Mouse (Mus musculus) stomach, postnatal 0 days (tissue): ENCODE data around the gene Fam170b.

Experiments
- CTCF ChIP-seq: IDR thresholded peaks from 2 replicates; pipeline ENCODE4 v1.5.1; 2016; ENCODE audit warnings: antibody characterized with exemption, low read depth, mild to moderate bottlenecking, moderate library complexity
- EP300 ChIP-seq: optimal IDR thresholded peaks from 2 replicates; pipeline ENCODE3; 2016; ENCODE audit warnings: antibody characterized with exemption

GRCm38 (mm10) chr14:32854059-32854458 lies 20.3 kb downstream of the Fam170b start:
- no peak for TF ChIP-seq CTCF
- no peak for TF ChIP-seq EP300
